Mouse (Mus musculus) ovary, postnatal 36 days (tissue): ENCODE measurements around the gene Fabp6.

Experiments
- DNase-seq: peaks from one replicate; pipeline ENCODE4 v3.0.0; 2022; ENCODE audit warnings: low spot score, mixed read lengths

Fabp6 gene

DNA sequence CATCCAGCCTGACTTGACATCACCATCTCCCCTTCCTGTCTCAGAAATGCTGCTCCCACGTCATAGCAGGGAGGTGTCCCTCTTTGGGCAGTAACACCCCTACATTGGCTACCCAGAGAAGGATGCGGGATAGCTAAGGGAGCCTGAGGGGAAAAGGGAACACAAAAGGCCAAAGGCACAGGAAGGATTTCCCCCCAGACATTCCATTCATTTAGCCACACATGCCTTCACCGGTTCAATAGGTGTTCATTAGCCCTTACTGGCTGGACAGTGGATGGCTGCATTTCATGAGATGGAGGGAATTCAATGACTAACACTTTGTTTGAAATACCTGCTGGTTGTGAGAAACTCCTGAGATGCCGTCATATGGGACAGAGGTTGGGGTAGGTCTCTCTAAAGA, 54.7 kb downstream of the Fabp6 start:
- DNase-seq = no peak
